Mouse (Mus musculus) intestine, postnatal 0 days (tissue): ENCODE measurements around the gene Prkcd. TPM values are rescaled to one million over a fixed set of nuclear protein-coding genes. Genes with fewer than 3 reads are reported as not detected.

Experiments used
- ATAC-seq: fragments of 200-750 bp; cut with Nextera tagmentation; 2 replicates; pipeline ENCODE4 v1.8.0; 2017; ENCODE audit warnings: mild to moderate bottlenecking, moderate TSS enrichment, moderate library complexity
- H3K27ac ChIP-seq: fragments of 300-500 bp; sonication (generic); 2 replicates; pipeline ENCODE4 v1.5.1; 2014; ENCODE audit warnings: mild to moderate bottlenecking, low read depth, low read length, moderate library complexity
- H3K27me3 ChIP-seq: fragments of 300-500 bp; sonication (generic); replicated peaks from 2 replicates; pipeline ENCODE4 v1.6.1; 2014; ENCODE audit warnings: low read length, mixed read lengths; ENCODE audit not compliant: control insufficient read depth, insufficient read depth
- H3K36me3 ChIP-seq: fragments of 300-500 bp; sonication (generic); 2 replicates; pipeline ENCODE4 v1.6.1; 2014; ENCODE audit warnings: mild to moderate bottlenecking, moderate library complexity; ENCODE audit not compliant: control insufficient read depth, insufficient read depth
- H3K4me1 ChIP-seq: fragments of 300-500 bp; sonication (generic); replicated peaks from 2 replicates; pipeline ENCODE4 v1.6.1; 2014; ENCODE audit warnings: antibody characterized with exemption, low read length, mixed read lengths; ENCODE audit not compliant: control insufficient read depth, insufficient read depth
- H3K4me2 ChIP-seq: fragments of 300-500 bp; sonication (generic); replicated peaks from 2 replicates; pipeline ENCODE4 v1.6.1; 2014; ENCODE audit warnings: low read depth, mild to moderate bottlenecking, moderate library complexity
- H3K4me3 ChIP-seq: fragments of 300-500 bp; sonication (generic); 2 replicates; pipeline ENCODE4 v1.5.1; 2014; ENCODE audit warnings: low read depth, low read length
- H3K9ac ChIP-seq: fragments of 300-500 bp; sonication (generic); 2 replicates; pipeline ENCODE4 v1.6.1; 2014; ENCODE audit warnings: mild to moderate bottlenecking, low read depth, low read length
- H3K9me3 ChIP-seq: fragments of 300-500 bp; sonication (generic); 2 replicates; pipeline ENCODE4 v1.6.1; 2016; ENCODE audit warnings: mixed run types; ENCODE audit not compliant: control insufficient read depth
- CTCF ChIP-seq: sonication (generic); IDR thresholded peaks from 2 replicates; pipeline ENCODE4 v1.5.1; 2016; ENCODE audit warnings: low read depth, mild to moderate bottlenecking, control low read depth, antibody characterized with exemption, moderate library complexity
- WGBS: fragments of 180-500 bp; shearing (Covaris S2); extraction: QIAGEN DNeasy Blood & Tissue Kit; methylation state at CpG from one replicate; pipeline ENCODE4 v1.1.7; 2014; 5-methylcytosine and 5-hydroxymethylcytosine counted together
- polyA plus RNA-seq: library from polyadenylated mRNA; unstranded; fragments of >200 nt; fragmentation: Nextera tagmentation; extraction: Ambion mirVana; gene quantifications from 2 replicates; pipeline ENCODE4 v1.2.1, GENCODE M21; 2015

The Prkcd gene
- polyA plus RNA-seq, 1 experiment from 2014 or later = 54.7 TPM

DNA sequence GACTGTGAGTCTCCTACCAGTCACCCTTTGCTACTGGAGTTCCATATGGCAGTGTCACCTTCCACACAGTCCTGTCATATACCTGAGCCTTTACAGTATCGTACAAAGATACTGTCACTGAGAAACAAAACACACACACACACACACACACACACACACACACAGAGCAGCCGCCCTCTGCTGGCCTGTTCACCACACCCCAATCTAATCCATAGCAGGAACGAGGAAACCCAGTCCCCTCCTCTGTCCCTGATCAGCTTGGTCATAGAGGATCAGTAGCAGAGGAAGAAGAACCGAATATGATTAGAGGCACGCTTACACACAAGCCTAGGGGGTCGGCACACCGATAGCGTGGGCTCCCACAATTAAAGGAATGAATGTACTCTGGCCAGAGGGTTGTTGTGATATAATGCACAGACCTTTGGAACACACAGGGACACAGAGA lies 1.7 kb downstream of the Prkcd start:
- 26% methylated on average over 8 of the region's 8 CpGs for WGBS

DNA sequence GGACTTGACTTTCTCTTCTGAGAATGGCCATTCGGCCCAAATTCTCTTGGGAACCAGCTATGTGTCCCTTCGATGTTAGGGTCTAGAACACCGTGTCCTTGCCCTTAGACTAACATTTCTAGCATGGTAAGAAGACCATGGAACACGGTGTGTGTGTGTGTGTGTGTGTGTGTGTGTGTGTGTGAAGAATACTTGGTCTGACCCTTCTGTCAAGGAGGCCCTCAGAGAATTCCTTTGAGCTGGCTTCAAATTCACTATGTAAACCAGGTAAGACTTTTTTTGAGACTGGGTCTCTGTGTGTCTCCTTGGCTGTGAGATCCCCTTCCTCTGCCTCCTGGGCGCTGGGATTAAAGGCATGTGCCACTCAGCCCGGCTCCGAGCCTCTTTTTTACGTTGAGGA lies 3.5 kb downstream of the Prkcd start:
- TF ChIP-seq CTCF = no peak
- H3K9ac ChIP-seq = no peak overlapping the region
- 94% methylated on average over 8 of the region's 8 CpGs for WGBS

More for the DNA sequence above, 1.7 kb downstream of the Prkcd start:
- Histone ChIP-seq H3K27ac (peak overlapping the region; percentile 81), H3K9ac (0 out of 2 replicates have a peak overlapping the region, but pooled peaks have one; percentile 83), H3K4me3 (peak overlapping the region; percentile 83), H3K27me3 (no peaks in the 10 kb centered on the region), H3K4me2 (peak overlapping the region; percentile 90), H3K9me3 (no peaks in the 10 kb centered on the region), H3K4me1 (peaks cover 11% of the 10 kb centered on the region), H3K36me3 (peaks cover 22% of the 10 kb centered on the region; the same call in 1 of the 2 replicates)
- ATAC-seq = peak; percentile 27
- TF ChIP-seq CTCF = peak; percentile 74

DNA sequence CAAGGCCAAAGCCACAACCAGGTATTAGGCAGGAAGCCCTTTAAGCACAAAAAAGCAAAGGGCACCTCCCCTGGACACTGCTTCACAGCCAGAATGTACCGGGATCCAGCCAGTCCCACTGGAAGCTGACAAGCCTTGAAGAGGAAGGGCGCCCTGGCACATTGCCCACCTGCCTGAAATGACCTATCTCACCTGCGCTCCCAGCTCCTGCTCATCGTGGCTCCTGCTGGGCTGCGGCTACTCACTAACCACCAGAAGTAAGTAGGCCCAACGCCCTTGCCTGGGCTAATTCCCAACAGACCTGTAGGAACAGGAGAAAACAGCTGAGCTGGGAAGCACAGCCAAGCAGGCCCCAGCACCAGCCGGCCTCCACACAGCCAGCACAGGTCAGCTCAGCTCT lies 3.9 kb downstream of the Prkcd start:
- peaks cover 4% of the 10 kb centered on the region; the same call in 1 of the 2 replicates for H3K4me1 ChIP-seq
- WGBS = 71% methylated on average over 7 of the region's 7 CpGs

More for the DNA sequence above, 3.5 kb downstream of the Prkcd start:
- no peak overlapping the region for H3K27ac ChIP-seq
- H3K4me3 ChIP-seq = no peak overlapping the region
- H3K4me2 ChIP-seq = no peak overlapping the region
- H3K36me3 ChIP-seq = peaks cover 22% of the 10 kb centered on the region; the same call in 1 of the 2 replicates
- no peaks in the 10 kb centered on the region for H3K27me3 ChIP-seq
- no peaks in the 10 kb centered on the region for H3K9me3 ChIP-seq
- peaks cover 4% of the 10 kb centered on the region; the same call in 1 of the 2 replicates for H3K4me1 ChIP-seq
- ATAC-seq = no peak

DNA sequence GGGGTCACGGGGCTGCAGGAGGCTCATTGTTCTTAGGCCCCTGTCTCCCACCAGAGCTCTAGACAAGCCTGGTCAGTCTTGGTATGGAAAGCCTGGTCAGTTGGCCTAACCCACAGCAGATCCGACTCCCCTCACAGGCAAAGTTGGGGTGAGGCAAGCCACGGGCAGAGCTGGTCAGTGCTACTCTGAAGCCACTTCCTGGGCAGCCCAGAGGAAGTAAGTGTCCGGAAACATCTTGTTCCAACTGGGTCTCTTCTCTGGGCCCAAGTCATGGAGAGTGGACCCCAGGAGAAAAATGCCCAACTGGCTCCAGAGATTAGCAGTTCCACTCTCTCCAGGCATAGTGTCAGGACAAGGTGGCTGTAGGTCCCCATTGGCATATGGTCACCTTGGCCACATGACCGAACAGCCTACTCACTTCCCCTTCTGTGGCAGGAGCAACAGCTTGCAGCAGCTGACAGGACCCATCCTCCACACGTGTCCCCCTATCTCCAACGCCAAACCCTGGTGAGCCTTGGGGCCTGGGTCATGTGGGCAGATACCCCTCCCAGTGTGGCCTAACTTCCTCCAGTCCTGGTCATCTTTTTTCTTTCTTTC lies 5.9 kb downstream of the Prkcd start:
- no peak overlapping the region for H3K9ac ChIP-seq
- no peak overlapping the region for H3K4me2 ChIP-seq
- no peak overlapping the region for H3K4me3 ChIP-seq
- WGBS = 85% methylated on average over 7 of the region's 7 CpGs
- peaks cover 4% of the 10 kb centered on the region; the same call in 1 of the 2 replicates for H3K4me1 ChIP-seq
- TF ChIP-seq CTCF = no peak
- H3K36me3 ChIP-seq = peaks cover 22% of the 10 kb centered on the region; the same call in 1 of the 2 replicates
- no peak for ATAC-seq
- H3K9me3 ChIP-seq = no peaks in the 10 kb centered on the region
- H3K27ac ChIP-seq = no peak overlapping the region
- H3K27me3 ChIP-seq = no peaks in the 10 kb centered on the region

More for the DNA sequence above, 3.9 kb downstream of the Prkcd start:
- Histone ChIP-seq H3K4me3 (no peak overlapping the region), H3K9me3 (no peaks in the 10 kb centered on the region), H3K27me3 (no peaks in the 10 kb centered on the region), H3K27ac (no peak overlapping the region), H3K36me3 (peaks cover 22% of the 10 kb centered on the region; the same call in 1 of the 2 replicates), H3K9ac (no peak overlapping the region), H3K4me2 (no peak overlapping the region)
- TF ChIP-seq CTCF = no peak
- ATAC-seq = no peak

DNA sequence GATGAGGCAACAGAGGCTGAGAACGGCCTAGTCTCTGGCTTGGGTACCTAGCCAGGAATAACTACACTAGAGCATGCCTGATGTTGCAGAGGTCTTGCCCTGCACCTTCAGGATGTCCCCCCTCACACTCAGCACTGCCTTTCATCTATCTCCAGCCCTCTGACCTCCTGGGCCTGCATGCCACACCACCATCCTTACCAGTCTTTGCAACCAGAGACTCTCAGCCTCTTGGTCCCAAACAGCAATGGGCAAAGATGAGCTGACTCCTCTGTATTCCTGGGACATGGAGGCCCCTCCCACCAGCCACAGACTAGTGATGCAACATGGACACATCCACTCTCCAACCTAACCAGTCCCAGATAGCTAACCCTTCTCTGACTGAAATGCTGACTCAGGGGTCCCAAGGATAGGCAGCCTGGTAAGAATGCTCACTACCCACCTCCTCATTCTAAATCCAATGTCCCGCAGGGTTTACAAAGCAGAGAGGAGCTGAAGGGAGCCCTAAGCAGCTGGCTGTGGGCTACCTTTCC lies 7.2 kb downstream of the Prkcd start:
- Histone ChIP-seq H3K4me2 (no peak overlapping the region), H3K4me3 (no peak overlapping the region), H3K4me1 (0 out of 2 replicates have a peak, but pooled peaks cover 4% of the 10 kb centered on the region), H3K9ac (no peak overlapping the region), H3K9me3 (no peaks in the 10 kb centered on the region), H3K36me3 (peaks cover 22% of the 10 kb centered on the region; the same call in 1 of the 2 replicates), H3K27me3 (no peaks in the 10 kb centered on the region), H3K27ac (no peak overlapping the region)
- no peak for TF ChIP-seq CTCF
- WGBS = 89% methylated on average over 2 of the region's 2 CpGs
- ATAC-seq = no peak

DNA sequence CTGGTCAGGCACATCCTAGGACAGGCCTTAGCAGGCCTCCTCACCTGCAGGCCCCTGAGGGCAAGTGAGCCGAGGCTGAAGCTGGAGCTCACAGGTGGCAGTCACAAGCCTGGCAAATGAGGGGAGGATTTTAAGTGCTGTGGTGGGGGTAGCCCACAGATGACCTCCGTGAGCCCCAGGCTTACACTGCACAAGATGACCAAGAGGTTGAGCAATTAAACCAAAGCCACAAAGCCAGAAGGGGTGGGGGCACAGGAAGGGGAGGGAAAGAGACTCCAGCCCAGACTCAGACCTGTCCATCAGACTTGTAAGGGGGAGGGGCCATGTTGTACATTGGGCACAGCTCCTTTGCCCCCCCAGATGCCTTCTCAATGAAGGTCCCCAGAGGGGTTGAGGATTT lies 9.3 kb downstream of the Prkcd start:
- Histone ChIP-seq H3K27me3 (no peaks in the 10 kb centered on the region), H3K4me2 (no peak overlapping the region), H3K9ac (no peak overlapping the region), H3K4me1 (no peaks in the 10 kb centered on the region; the same call in 1 of the 2 replicates), H3K27ac (no peak overlapping the region), H3K4me3 (no peak overlapping the region), H3K9me3 (no peaks in the 10 kb centered on the region), H3K36me3 (peaks cover 14% of the 10 kb centered on the region; the same call in 1 of the 2 replicates)
- WGBS = 82% methylated on average over 2 of the region's 2 CpGs
- no peak for TF ChIP-seq CTCF
- no peak for ATAC-seq
